Mouse (Mus musculus) olfactory bulb, adult 2 months (tissue): Measurements from ENCODE around the gene Guca2a.

Experiments used
- CTCF ChIP-seq: fragments of 200-500 bp; IDR thresholded peaks from 2 replicates; pipeline ENCODE4 v1.5.1; 2012; ENCODE audit warnings: low read depth, mild to moderate bottlenecking, low read length, moderate library complexity; ENCODE audit not compliant: insufficient read depth
- POLR2A ChIP-seq: fragments of 200-500 bp; IDR thresholded peaks from 2 replicates; pipeline ENCODE4 v1.6.1; 2012; ENCODE audit warnings: mild to moderate bottlenecking, low read depth, low read length, moderate library complexity; ENCODE audit not compliant: insufficient read depth

GRCm38 (mm10) chr4:119666116-119666515 is 28.6 kb downstream of the Guca2a start:
- no peak for TF ChIP-seq CTCF
- no peak for TF ChIP-seq POLR2A
